Mouse (Mus musculus) bone marrow, adult 2 months (tissue): Measurements from ENCODE around the gene Soat1. TPM values are rescaled to one million over a fixed set of nuclear protein-coding genes. Genes with fewer than 3 reads are reported as not detected.

Experiments used
- H3K27ac ChIP-seq: fragments of 200-500 bp; 2 replicates; pipeline ENCODE4 v1.5.1; 2012; ENCODE audit warnings: low read depth, mild to moderate bottlenecking, control low read depth, inconsistent platforms, low read length; ENCODE audit not compliant: control insufficient read depth, poor library complexity, insufficient read depth
- H3K4me1 ChIP-seq: fragments of 200-500 bp; 2 replicates; pipeline ENCODE4 v1.6.1; 2011; ENCODE audit warnings: low read length; ENCODE audit not compliant: control insufficient read depth, insufficient read depth
- H3K4me3 ChIP-seq: fragments of 200-500 bp; replicated peaks from 2 replicates; pipeline ENCODE3; 2011; ENCODE audit warnings: mild to moderate bottlenecking, low read depth, low read length, control low read depth; ENCODE audit not compliant: control insufficient read depth
- CTCF ChIP-seq: fragments of 200-500 bp; IDR thresholded peaks from 2 replicates; pipeline ENCODE4 v1.5.1; 2011; ENCODE audit warnings: low read length, control low read depth; ENCODE audit not compliant: control insufficient read depth, insufficient read depth
- POLR2A ChIP-seq: fragments of 200-500 bp; IDR thresholded peaks from 2 replicates; pipeline ENCODE4 v1.6.1; 2011; ENCODE audit warnings: low read depth, mild to moderate bottlenecking, control low read depth, low read length, borderline replicate concordance; ENCODE audit not compliant: control insufficient read depth
- WGBS: fragments of 180-500 bp; shearing (Covaris S2); methylation state at CpG from one replicate; pipeline ENCODE4 v1.1.7; 2018; 5-methylcytosine and 5-hydroxymethylcytosine counted together
- polyA plus RNA-seq: library from polyadenylated mRNA; stranded (reverse); fragments of >200 nt; gene quantifications from 2 replicates; pipeline ENCODE4 v1.2.4, GENCODE M21; 2011; ENCODE audit warnings: low replicate concordance; ENCODE audit not compliant: missing spikeins, insufficient read depth, insufficient read length

Soat1 gene
- polyA plus RNA-seq, 1 experiment = 14.6 TPM

DNA sequence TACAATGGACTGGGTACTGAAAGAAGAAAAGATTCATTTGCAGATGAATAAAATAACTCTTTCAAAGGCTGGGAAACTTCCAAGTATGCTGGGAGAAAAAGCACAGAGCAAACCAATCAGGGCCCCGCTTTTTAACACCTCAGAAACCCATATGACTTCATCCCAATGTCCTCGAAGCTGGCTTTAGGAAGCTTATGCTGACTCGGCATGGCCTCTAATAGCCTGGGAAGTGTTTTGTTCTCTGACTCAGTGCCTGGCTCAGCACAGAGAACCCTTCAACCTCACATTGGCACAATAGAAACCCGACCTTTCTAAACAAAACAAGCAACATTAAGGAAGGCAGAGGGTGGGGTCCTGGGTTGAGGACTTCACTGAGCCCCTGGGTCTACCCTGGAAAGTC, 23.7 kb downstream of the Soat1 start:
- H3K27ac ChIP-seq = no peak overlapping the region
- no peak overlapping the region for H3K4me3 ChIP-seq
- TF ChIP-seq POLR2A (no peak), CTCF (no peak)
- no peaks in the 10 kb centered on the region for H3K4me1 ChIP-seq
- 74% methylated on average over 4 of the region's 4 CpGs for WGBS

DNA sequence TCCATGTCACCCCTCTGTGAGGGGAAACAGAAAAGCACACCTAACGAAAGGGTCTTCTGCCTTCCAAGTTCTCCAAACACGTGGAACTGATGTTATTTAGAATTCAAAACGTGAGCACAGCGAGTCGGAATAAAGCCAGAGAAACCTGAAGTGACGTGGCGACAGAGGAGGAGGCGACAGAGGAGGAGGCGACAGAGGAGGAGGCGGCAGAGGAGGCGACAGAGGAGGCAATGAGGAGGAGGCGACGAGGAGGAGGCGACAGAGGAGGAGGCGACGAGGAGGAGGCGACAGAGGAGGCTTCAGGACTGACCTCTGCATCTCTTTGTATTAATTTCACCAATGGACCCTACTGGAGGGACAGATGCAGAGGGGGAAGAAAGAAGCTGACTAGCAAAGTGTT, 24.4 kb downstream of the Soat1 start:
- H3K27ac ChIP-seq = no peak overlapping the region
- H3K4me1 ChIP-seq = no peaks in the 10 kb centered on the region
- WGBS = 93% methylated on average over 17 of the region's 17 CpGs
- H3K4me3 ChIP-seq = no peak overlapping the region
- TF ChIP-seq POLR2A = no peak
- TF ChIP-seq CTCF = no peak

- no peaks in the 10 kb centered on the region for H3K4me1 ChIP-seq
- 85% methylated on average over 7 of the region's 7 CpGs for WGBS
- TF ChIP-seq POLR2A (no peak), CTCF (no peak)
- H3K4me3 ChIP-seq = no peak overlapping the region
- no peak overlapping the region for H3K27ac ChIP-seq
These were observed 25.0 kb downstream of the Soat1 start for GRCm38 (mm10) chr1:156449089-156449488.

DNA sequence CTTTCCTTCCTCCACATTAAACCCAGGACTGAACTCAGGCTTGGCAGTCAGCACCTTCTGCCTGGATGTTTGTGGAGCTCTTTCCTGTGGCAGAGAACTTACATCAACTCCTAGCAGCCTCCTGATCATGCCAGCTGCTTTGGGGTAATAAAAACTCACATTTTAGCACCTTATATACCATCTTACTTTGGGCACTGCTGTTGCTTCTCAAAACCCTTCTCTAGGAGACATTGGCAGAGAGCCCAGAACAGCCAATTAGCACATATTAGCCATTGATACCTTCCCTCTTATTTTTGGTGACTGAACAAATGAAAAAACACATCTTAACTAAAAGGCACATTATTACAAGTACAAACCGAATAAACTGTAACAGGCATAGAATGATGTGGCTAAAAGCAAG, 29.1 kb downstream of the Soat1 start:
- no peak for TF ChIP-seq CTCF
- WGBS = 88% methylated on average over 1 of the region's 1 CpGs
- Histone ChIP-seq H3K4me1 (no peaks in the 10 kb centered on the region), H3K27ac (no peak overlapping the region), H3K4me3 (no peak overlapping the region)

GRCm38 (mm10) chr1:156442776-156443175, 31.4 kb downstream of the Soat1 start:
- TF ChIP-seq CTCF (no peak), POLR2A (no peak)
- H3K4me1 ChIP-seq = no peaks in the 10 kb centered on the region; the same call in 1 of the 2 replicates
- no peak overlapping the region for H3K27ac ChIP-seq
- 82% methylated on average over 6 of the region's 6 CpGs for WGBS
- H3K4me3 ChIP-seq = no peak overlapping the region

GRCm38 (mm10) chr1:156442266-156442665, 31.9 kb downstream of the Soat1 start:
- TF ChIP-seq CTCF = no peak
- TF ChIP-seq POLR2A = no peak
- H3K4me1 ChIP-seq = no peaks in the 10 kb centered on the region; the same call in 1 of the 2 replicates
- H3K4me3 ChIP-seq = no peak overlapping the region
- WGBS = 91% methylated on average over 12 of the region's 12 CpGs
- H3K27ac ChIP-seq = no peak overlapping the region

DNA sequence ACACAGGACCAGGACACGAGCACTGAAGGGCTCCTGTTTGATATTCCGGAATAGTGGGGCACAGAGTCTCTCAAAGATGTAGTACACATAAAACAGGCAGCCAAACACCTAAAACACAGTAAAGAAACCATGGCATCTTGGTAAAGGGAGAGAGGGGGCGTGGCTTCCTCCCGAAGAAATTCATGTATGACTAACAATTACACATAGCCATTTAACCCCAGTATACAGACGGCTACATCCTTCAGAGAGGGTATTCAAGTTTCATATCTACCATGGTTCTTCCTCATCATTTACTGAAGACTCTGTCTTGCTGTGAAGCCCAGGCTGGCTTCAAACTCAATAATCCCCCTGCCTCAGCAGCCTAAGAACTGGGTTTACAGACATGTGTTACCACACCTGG, 36.4 kb downstream of the Soat1 start:
- Histone ChIP-seq H3K27ac (peak overlapping the region; percentile 21; the same call in 1 of the 2 replicates), H3K4me3 (no peak overlapping the region), H3K4me1 (peaks cover 3% of the 10 kb centered on the region)
- 58% methylated on average over 5 of the region's 5 CpGs for WGBS
- TF ChIP-seq CTCF (no peak), POLR2A (no peak)

DNA sequence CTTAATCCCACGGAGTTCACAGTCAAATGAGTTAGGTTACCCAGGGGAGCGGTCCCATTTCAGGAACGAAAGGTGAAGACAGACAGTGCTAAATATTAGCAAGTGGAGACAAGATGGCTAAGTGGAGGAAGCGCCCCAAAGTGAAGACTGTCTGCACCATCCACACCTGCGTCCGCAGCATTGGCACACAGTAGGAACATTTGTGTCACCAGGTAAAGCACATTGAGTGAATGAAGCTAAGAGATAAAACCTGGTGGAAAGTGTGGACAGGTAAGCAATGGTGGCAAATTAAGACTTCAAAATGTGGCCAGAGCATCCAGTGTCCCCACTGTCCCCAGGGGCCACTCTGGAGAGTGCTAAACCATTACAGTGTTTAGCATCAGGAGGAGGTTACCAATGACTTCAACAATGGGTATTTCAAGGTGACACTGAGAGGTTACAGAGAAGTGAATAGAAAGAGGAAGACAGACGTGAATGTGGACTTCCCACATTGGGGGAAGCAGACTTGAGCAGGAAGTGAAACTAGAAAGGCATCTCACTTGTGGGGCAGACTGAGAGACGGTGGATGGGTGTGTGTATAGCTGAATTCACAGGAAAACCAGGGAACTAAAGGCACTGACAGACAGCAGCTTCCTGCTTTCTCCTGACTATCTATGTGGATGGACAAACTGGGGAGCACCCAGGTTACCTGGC, 37.0 kb downstream of the Soat1 start:
- TF ChIP-seq CTCF = no peak
- no peak for TF ChIP-seq POLR2A
- peak overlapping the region; percentile 21; the same call in 1 of the 2 replicates for H3K27ac ChIP-seq
- no peak overlapping the region for H3K4me3 ChIP-seq
- WGBS = 69% methylated on average over 8 of the region's 8 CpGs
- H3K4me1 ChIP-seq = peaks cover 3% of the 10 kb centered on the region

- WGBS = 93% methylated on average over 3 of the region's 3 CpGs
- TF ChIP-seq POLR2A (no peak), CTCF (no peak)
These were observed 40.6 kb downstream of the Soat1 start for GRCm38 (mm10) chr1:156433497-156433896.

More at GRCm38 (mm10) chr1:156433497-156433896, 40.6 kb downstream of the Soat1 start:
- Histone ChIP-seq H3K4me3 (no peak overlapping the region), H3K4me1 (peaks cover 3% of the 10 kb centered on the region), H3K27ac (no peak overlapping the region)
